Mouse (Mus musculus): Measurements from ENCODE around the gene Abcb9. TPM values are rescaled to one million over a fixed set of nuclear protein-coding genes. Genes with fewer than 3 reads are reported as not detected.

Abcb9 gene
- polyA plus RNA-seq, 1 experiment from 2014 or later: 1.9 TPM

Other genes starting within 250 kb of the Abcb9 start
- gene Hcar2, start 230.3 kb downstream of the Abcb9 start, polyA plus RNA-seq (2016; fragmentation: Nextera tagmentation; extraction: Ambion mirVana): 0.08 TPM in 1 of 2 replicates, not detected in the other
- not detected in 2 replicates for gene Hcar1, start 215.8 kb downstream of the Abcb9 start, polyA plus RNA-seq (2016; fragmentation: Nextera tagmentation; extraction: Ambion mirVana)
- gene Denr, start 188.6 kb downstream of the Abcb9 start, polyA plus RNA-seq (2016; fragmentation: Nextera tagmentation; extraction: Ambion mirVana): 152 and 166 TPM in 2 replicates
- gene Gm43518, start 168.4 kb downstream of the Abcb9 start, polyA plus RNA-seq (2016; fragmentation: Nextera tagmentation; extraction: Ambion mirVana): 1.9 and 2.7 TPM in 2 replicates
- 5.1 and 6.6 TPM in 2 replicates for gene Ccdc62, start 165.1 kb downstream of the Abcb9 start, polyA plus RNA-seq (2016; fragmentation: Nextera tagmentation; extraction: Ambion mirVana)
- 12.2 and 12.5 TPM in 2 replicates for gene Hip1r, start 122.2 kb downstream of the Abcb9 start, polyA plus RNA-seq (2016; fragmentation: Nextera tagmentation; extraction: Ambion mirVana)
- 57.5 and 71.8 TPM in 2 replicates for gene Vps37b, start 63.5 kb downstream of the Abcb9 start, polyA plus RNA-seq (2016; fragmentation: Nextera tagmentation; extraction: Ambion mirVana)
- gene Ogfod2, start 16.5 kb upstream of the Abcb9 start, polyA plus RNA-seq (2016; fragmentation: Nextera tagmentation; extraction: Ambion mirVana): 20.9 and 23.9 TPM in 2 replicates
- gene Arl6ip4, start 20.3 kb upstream of the Abcb9 start, polyA plus RNA-seq (2016; fragmentation: Nextera tagmentation; extraction: Ambion mirVana): 117 and 126 TPM in 2 replicates
- 3.2 and 3.6 TPM in 2 replicates for gene Pitpnm2, start 154.0 kb upstream of the Abcb9 start, polyA plus RNA-seq (2016; fragmentation: Nextera tagmentation; extraction: Ambion mirVana)
- 17.3 and 19.3 TPM in 2 replicates for gene Mphosph9, start 232.2 kb upstream of the Abcb9 start, polyA plus RNA-seq (2016; fragmentation: Nextera tagmentation; extraction: Ambion mirVana)
- 26.9 and 27.7 TPM in 2 replicates for gene 2810006K23Rik, start 232.3 kb upstream of the Abcb9 start, polyA plus RNA-seq (2016; fragmentation: Nextera tagmentation; extraction: Ambion mirVana)